Mouse (Mus musculus) midbrain, embryonic 11.5 days (tissue): ENCODE measurements around the gene Rsrc2. TPM values are rescaled to one million over a fixed set of nuclear protein-coding genes. Genes with fewer than 3 reads are reported as not detected.
"Not testable (repeated sequence)": the region's sequence is repeated elsewhere in the genome, so short reads cannot be mapped to it uniquely, and the experiment has no call there.

Experiments
- ATAC-seq: fragments of 200-750 bp; cut with Nextera tagmentation; 2 replicates; pipeline ENCODE4 v1.8.0; 2017; ENCODE audit warnings: moderate TSS enrichment, moderate library complexity; ENCODE audit not compliant: low FRiP score
- DNase-seq: peaks from one replicate; pipeline ENCODE4 v3.0.0; 2015; ENCODE audit warnings: low spot score; ENCODE audit errors: missing footprints
- H3K27ac ChIP-seq: fragments of 300-500 bp; sonication (generic); 2 replicates; pipeline ENCODE4 v1.5.1; 2014; ENCODE audit warnings: low read depth, low read length
- H3K27me3 ChIP-seq: fragments of 300-500 bp; sonication (generic); 2 replicates; pipeline ENCODE4 v1.6.1; 2014; ENCODE audit warnings: mild to moderate bottlenecking, low read length, moderate library complexity, mixed read lengths; ENCODE audit not compliant: control insufficient read depth, insufficient read depth
- H3K36me3 ChIP-seq: fragments of 300-500 bp; sonication (generic); 2 replicates; pipeline ENCODE4 v1.6.1; 2014; ENCODE audit warnings: mild to moderate bottlenecking, low read length, moderate library complexity, mixed read lengths; ENCODE audit not compliant: control insufficient read depth, insufficient read depth
- H3K4me1 ChIP-seq: fragments of 300-500 bp; sonication (generic); 2 replicates; pipeline ENCODE4 v1.6.1; 2014; ENCODE audit warnings: low read length; ENCODE audit not compliant: control insufficient read depth, insufficient read depth
- H3K4me2 ChIP-seq: fragments of 300-500 bp; sonication (generic); 2 replicates; pipeline ENCODE4 v1.6.1; 2014; ENCODE audit warnings: mild to moderate bottlenecking, moderate library complexity
- H3K4me3 ChIP-seq: fragments of 300-500 bp; sonication (generic); 2 replicates; pipeline ENCODE4 v1.5.1; 2014; ENCODE audit warnings: low read depth, low read length
- H3K9ac ChIP-seq: fragments of 300-500 bp; sonication (generic); 2 replicates; pipeline ENCODE4 v1.6.1; 2014; ENCODE audit warnings: low read length
- H3K9me3 ChIP-seq: fragments of 300-500 bp; sonication (generic); 2 replicates; pipeline ENCODE4 v1.6.1; 2016; ENCODE audit warnings: low read length; ENCODE audit not compliant: control insufficient read depth
- WGBS: fragments of 180-500 bp; shearing (Covaris S2); extraction: QIAGEN DNeasy Blood & Tissue Kit; methylation state at CpG from one replicate; pipeline ENCODE4 v1.1.7; 2014; 5-methylcytosine and 5-hydroxymethylcytosine counted together
- polyA plus RNA-seq: library from polyadenylated mRNA; unstranded; fragments of >200 nt; fragmentation: Nextera tagmentation; extraction: Ambion mirVana; gene quantifications from 2 replicates; pipeline ENCODE4 v1.2.1, GENCODE M21; 2014

Rsrc2 gene
- polyA plus RNA-seq, 1 experiment from 2014 or later: 168 TPM

DNA sequence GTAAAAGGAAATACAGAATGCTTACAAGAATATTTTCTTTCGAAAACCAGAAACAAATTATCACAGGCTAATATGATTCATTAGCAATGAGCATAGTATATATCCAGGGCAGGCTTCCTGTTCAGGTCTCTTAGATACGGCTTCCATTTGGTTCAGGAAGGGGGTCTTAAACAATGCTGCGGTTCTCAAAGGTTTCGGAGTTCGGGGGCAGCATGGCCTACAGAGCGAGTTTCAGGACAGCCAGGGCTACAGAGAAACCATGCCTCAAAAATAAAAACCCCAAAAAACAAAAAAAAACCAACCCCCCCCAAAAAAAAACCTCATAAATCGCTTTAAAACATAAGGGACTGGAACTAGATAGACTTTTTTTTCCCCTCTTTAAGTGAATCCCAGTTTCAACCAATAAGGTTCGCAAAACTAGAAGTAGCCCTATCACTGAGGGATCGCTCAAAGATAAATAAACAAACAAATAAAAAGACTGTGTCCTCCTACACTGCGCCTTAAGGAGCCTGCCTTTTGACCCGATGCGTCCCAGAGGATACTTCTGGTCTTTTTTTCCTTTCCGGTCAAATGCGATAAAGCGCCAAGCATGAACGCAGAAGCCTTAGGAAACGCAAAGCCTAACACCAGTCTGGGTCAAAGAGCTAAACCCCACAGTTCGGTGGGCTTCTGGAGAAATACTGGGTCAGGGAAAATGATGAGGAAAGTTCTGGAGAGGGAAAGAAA lies 712 bp downstream of the Rsrc2 start:
- DNase-seq: no peak
- H3K4me2 ChIP-seq: peak overlapping the region; percentile 59
- ATAC-seq: peak; percentile 10; the same call in 1 of the 2 replicates
- WGBS: under 1% methylated on average over 18 of the region's 18 CpGs
- peak overlapping the region; percentile 87 for H3K4me3 ChIP-seq
- H3K9ac ChIP-seq: peak overlapping the region; percentile 92
- peaks cover 17% of the 10 kb centered on the region for H3K4me1 ChIP-seq
- H3K27ac ChIP-seq: peak overlapping the region; percentile 95
- no peaks in the 10 kb centered on the region for H3K9me3 ChIP-seq
- H3K36me3 ChIP-seq: peaks cover 7% of the 10 kb centered on the region
- H3K27me3 ChIP-seq: no peaks in the 10 kb centered on the region

DNA sequence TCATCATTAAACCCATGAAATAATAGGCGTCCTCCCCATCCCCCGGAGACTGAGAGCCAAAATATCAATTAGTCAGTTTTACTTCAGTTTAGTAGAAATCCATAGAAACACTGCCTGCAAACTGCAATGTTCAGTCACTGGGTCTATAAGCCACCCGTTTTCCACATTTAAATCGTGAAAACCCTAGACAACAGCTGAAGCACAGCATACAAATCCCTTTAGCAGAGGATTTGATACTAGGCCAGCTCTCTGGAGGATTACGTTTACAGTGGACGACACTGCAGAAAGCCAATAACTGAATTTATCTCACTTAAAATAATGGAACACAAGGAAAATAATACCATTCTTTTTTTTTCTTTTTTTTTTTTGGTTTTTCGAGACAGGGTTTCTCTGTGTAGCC lies 1.6 kb downstream of the Rsrc2 start:
- ATAC-seq (no peak), DNase-seq (no peak)
- peak overlapping the region; percentile 59 for H3K4me2 ChIP-seq
- peaks cover 17% of the 10 kb centered on the region for H3K4me1 ChIP-seq
- 36% methylated on average over 7 of the region's 7 CpGs for WGBS
- no peak overlapping the region for H3K27ac ChIP-seq
- H3K9ac ChIP-seq: peak overlapping the region; percentile 92
- H3K27me3 ChIP-seq: no peaks in the 10 kb centered on the region
- H3K4me3 ChIP-seq: peak overlapping the region; percentile 87
- peaks cover 8% of the 10 kb centered on the region for H3K36me3 ChIP-seq
- no peaks in the 10 kb centered on the region for H3K9me3 ChIP-seq

DNA sequence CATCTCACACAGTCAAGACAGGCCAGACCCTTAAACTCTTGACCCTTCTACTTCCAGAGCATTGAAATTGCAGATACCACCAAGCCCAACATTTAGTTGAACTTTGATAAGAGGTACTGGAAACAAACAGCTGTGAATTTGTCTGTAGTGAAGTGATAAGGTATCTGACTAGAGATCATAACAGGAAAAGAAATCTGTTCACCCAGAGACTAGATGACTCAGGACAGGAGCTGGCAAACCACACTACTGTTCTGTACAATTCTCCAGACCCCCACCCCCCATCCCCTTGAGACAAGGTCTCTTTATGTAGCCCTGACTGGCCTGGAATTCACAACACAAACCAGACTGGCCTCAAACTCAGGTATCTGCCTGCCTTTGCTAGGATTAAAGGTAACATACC lies 3.0 kb downstream of the Rsrc2 start:
- no peak for DNase-seq
- no peak overlapping the region for H3K9ac ChIP-seq
- H3K4me3 ChIP-seq: no peak overlapping the region
- peak overlapping the region; percentile 59; the same call in 1 of the 2 replicates for H3K4me2 ChIP-seq
- no peaks in the 10 kb centered on the region for H3K27me3 ChIP-seq
- no peak overlapping the region for H3K27ac ChIP-seq
- H3K4me1 ChIP-seq: peaks cover 17% of the 10 kb centered on the region
- ATAC-seq: no peak
- H3K9me3 ChIP-seq: no peaks in the 10 kb centered on the region
- peaks cover 8% of the 10 kb centered on the region for H3K36me3 ChIP-seq

DNA sequence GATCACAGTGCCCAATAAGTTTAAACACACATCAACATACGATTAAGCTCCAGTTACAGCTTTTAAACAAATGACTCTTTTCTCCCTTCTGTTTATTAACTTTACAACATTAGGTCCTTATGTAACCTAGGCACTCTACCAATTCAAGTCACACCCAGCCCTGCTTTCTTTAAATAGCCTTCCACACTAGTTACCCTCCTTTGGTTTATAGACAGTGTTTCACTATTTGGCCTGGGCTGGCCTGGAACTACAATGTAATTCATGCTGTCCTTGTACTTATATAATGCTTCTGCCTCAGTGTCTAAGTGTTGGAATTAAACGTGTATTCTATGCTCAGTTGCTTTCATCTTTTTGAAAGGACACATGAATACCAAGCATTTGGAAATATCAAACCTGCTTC lies 4.9 kb downstream of the Rsrc2 start:
- ATAC-seq: no peak

GRCm38 (mm10) chr5:123730981-123731380 lies 18.2 kb downstream of the Rsrc2 start:
- Histone ChIP-seq H3K4me1 (no peaks in the 10 kb centered on the region), H3K27me3 (no peaks in the 10 kb centered on the region), H3K4me2 (no peak overlapping the region), H3K36me3 (peaks cover 33% of the 10 kb centered on the region), H3K27ac (no peak overlapping the region), H3K9me3 (no peaks in the 10 kb centered on the region), H3K9ac (no peak overlapping the region), H3K4me3 (no peak overlapping the region)
- DNase-seq: no peak
- ATAC-seq: no peak
- 99% methylated on average over 2 of the region's 2 CpGs for WGBS

More for the DNA sequence above, 4.9 kb downstream of the Rsrc2 start:
- no peak overlapping the region for H3K4me2 ChIP-seq
- peaks cover 13% of the 10 kb centered on the region for H3K4me1 ChIP-seq
- no peak for DNase-seq
- no peak overlapping the region for H3K9ac ChIP-seq
- no peak overlapping the region for H3K4me3 ChIP-seq
- 92% methylated on average over 2 of the region's 2 CpGs for WGBS
- no peaks in the 10 kb centered on the region for H3K27me3 ChIP-seq
- H3K27ac ChIP-seq: no peak overlapping the region
- no peaks in the 10 kb centered on the region for H3K9me3 ChIP-seq
- peaks cover 11% of the 10 kb centered on the region for H3K36me3 ChIP-seq

- not testable (repeated sequence) for H3K4me3 ChIP-seq, H3K4me2 ChIP-seq, H3K9ac ChIP-seq, ATAC-seq, DNase-seq, H3K36me3 ChIP-seq, H3K9me3 ChIP-seq, H3K27ac ChIP-seq, H3K4me1 ChIP-seq, H3K27me3 ChIP-seq
- WGBS: 92% methylated on average over 7 of the region's 7 CpGs
Measured at GRCm38 (mm10) chr5:123723816-123724215, 25.4 kb downstream of the Rsrc2 start.

DNA sequence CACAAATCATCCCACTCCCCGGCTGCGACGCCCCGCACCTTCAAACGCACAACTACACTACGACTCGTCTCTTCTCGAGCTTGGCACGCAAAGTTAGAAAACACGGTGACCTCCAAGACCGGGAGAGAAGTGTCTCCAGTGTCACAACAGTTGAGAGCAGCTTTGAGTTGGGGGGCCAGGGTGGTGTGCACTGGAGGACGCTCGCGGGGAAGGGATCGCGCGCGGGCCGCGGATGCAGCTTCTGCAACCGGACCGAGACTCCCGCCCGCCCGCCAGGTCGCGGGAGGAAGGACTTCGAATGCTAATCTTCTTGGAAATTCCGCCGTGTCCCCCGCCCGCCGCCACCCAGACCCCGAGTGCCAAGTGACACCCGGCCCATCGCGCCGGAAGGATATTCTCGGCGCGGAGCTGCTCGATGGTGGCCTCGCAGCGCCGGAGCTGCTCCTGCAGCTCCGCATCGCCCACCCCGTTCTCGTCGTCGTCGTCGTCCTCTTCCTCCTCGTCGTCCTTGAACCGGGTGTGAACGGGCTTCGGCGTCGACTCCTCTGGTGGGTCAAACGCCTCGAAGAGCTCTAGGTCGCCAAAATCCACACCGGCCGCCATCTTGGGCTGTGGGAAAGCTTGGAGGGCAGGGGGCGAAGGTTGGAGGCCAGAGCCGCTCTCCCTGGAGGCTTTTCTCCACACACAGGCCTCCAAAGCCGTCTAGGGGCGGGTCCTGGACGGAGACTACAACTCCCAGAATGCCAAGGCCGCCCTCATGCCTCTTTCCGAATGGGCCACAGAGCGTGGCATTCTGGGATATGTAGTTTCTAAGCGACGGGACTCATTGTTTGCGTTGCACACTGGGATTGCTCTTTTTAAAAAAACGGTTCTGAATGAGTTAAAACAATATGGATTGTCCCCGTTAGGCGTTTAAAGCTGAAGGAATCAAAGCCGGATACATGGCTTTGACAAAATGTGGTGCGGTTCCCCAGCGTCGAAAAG lies 28.6 kb downstream of the Rsrc2 start, which contains the start of gene Zcchc8:
Gene Zcchc8 (minus strand): TSS at position 773 of the 984 bp plus-strand sequence.
- Histone ChIP-seq H3K4me3 (peak within 1 kb of the TSS; percentile 68), H3K36me3 (peaks cover 5% of the 10 kb centered on the region; the same call in 1 of the 2 replicates), H3K4me2 (peak within 1 kb of the TSS; percentile 59), H3K9me3 (no peaks in the 10 kb centered on the region), H3K4me1 (peaks cover 9% of the 10 kb centered on the region), H3K9ac (peak within 1 kb of the TSS; percentile 62), H3K27me3 (no peaks in the 10 kb centered on the region), H3K27ac (peak within 1 kb of the TSS; percentile 41; the same call in 1 of the 2 replicates)
- ATAC-seq (peak; percentile 100), DNase-seq (peak; percentile 100)
- WGBS: under 1% methylated on average over 83 of the region's 83 CpGs

GRCm38 (mm10) chr5:123714622-123715021 lies 34.6 kb downstream of the Rsrc2 start:
- no peak for ATAC-seq

More at GRCm38 (mm10) chr5:123714622-123715021, 34.6 kb downstream of the Rsrc2 start:
- Histone ChIP-seq H3K27ac (no peak overlapping the region), H3K4me3 (no peak overlapping the region), H3K27me3 (no peaks in the 10 kb centered on the region), H3K36me3 (peaks cover 40% of the 10 kb centered on the region), H3K9ac (no peak overlapping the region), H3K9me3 (no peaks in the 10 kb centered on the region), H3K4me2 (no peak overlapping the region), H3K4me1 (peaks cover 9% of the 10 kb centered on the region)
- DNase-seq: no peak
- 89% methylated on average over 4 of the region's 4 CpGs for WGBS
